11 mouse cellular contexts compared by ENCODE assay signal in genomic region chr15:102942739-102943467, GRCm38 (mm10). TPM values are rescaled to one million over a fixed set of nuclear protein-coding genes. Genes with fewer than 3 reads are reported as not detected.
A peak's percentile ranks its signal among the peaks of the same experiment; 100 is the strongest.
DNase-seq lines count a peak whose midpoint lies in the region; ATAC-seq lines count a peak whose summit lies in the region.
"Had no signal": no experiment of that assay in that cellular context is flagged by ENCODE, and none has a peak within 500 bp of the region (broad histone marks: within the 10 kb centered on the region; RNA-seq: fewer than 3 reads in every experiment).

No protein-coding gene starts in this region.

- H3K4me3 ChIP-seq in hindbrain, embryonic 16.5 days (ENCODE audit: low read length), result peak overlapping the region; percentile 16
- no peak overlapping the region; the same call in 1 of the 2 replicates for H3K4me3 ChIP-seq in stomach, embryonic 15.5 days (replicated peaks)
- H3K4me3 ChIP-seq: erythroblast, embryonic 14.5 days had no signal

- peaks cover 87% of the 10 kb centered on the region for H3K27me3 ChIP-seq in hindbrain, embryonic 16.5 days (replicated peaks; ENCODE audit: control insufficient read depth, insufficient read depth, low read length)
- H3K27me3 ChIP-seq in stomach, embryonic 15.5 days (replicated peaks), result peaks cover 98% of the 10 kb centered on the region

- no peak overlapping the region for H3K9ac ChIP-seq in hindbrain, embryonic 16.5 days (ENCODE audit: low read depth, low read length)
- no peak overlapping the region for H3K9ac ChIP-seq in stomach, embryonic 15.5 days

- under 1% methylated on average over 42 of the region's 53 CpGs for WGBS in hindbrain, embryonic 16.5 days
- WGBS in stomach, embryonic 15.5 days, result under 1% methylated on average over 53 of the region's 53 CpGs

- no peaks in the 10 kb centered on the region for H3K36me3 ChIP-seq in hindbrain, embryonic 16.5 days (ENCODE audit: control insufficient read depth, insufficient read depth, low read length)
- H3K36me3 ChIP-seq in stomach, embryonic 15.5 days, result no peaks in the 10 kb centered on the region

- peaks cover 3% of the 10 kb centered on the region; the same call in 1 of the 2 replicates for H3K4me1 ChIP-seq in hindbrain, embryonic 16.5 days (ENCODE audit: control insufficient read depth, insufficient read depth, low read depth, low read length)
- no peaks in the 10 kb centered on the region for H3K4me1 ChIP-seq in stomach, embryonic 15.5 days

- no peak for ATAC-seq in hindbrain, embryonic 16.5 days
- ATAC-seq in stomach, embryonic 15.5 days (ENCODE audit: insufficient read depth, low FRiP score, low read depth), result no peak

- no peaks in the 10 kb centered on the region for H3K9me3 ChIP-seq in hindbrain, embryonic 16.5 days (ENCODE audit: control insufficient read depth, low read length)
- H3K9me3 ChIP-seq in stomach, embryonic 15.5 days, result no peaks in the 10 kb centered on the region

- peak; percentile 13 for DNase-seq in adrenal gland, adult 2 months
- DNase-seq in adrenal gland, postnatal 4 days (ENCODE audit: low spot score in 2 of 2), result no peak
- peak; percentile 40 for DNase-seq in lung, postnatal 10 days
- DNase-seq in lung, postnatal 14 days, result no peak
- no peak for DNase-seq in layer of hippocampus, adult 11-12 months (ENCODE audit: low spot score)
- no peak for DNase-seq in urinary bladder, postnatal 10 days (ENCODE audit: low spot score)
- DNase-seq: thymus, postnatal 36 days had no signal

- peak overlapping the region; percentile 36 for H3K4me2 ChIP-seq in hindbrain, embryonic 16.5 days (ENCODE audit: low read length)
- peak overlapping the region; percentile 13; the same call in 1 of the 2 replicates for H3K4me2 ChIP-seq in stomach, embryonic 15.5 days

- H3K27ac ChIP-seq in hindbrain, embryonic 16.5 days (ENCODE audit: low read depth, low read length), result no peak overlapping the region
- H3K27ac ChIP-seq in stomach, embryonic 15.5 days, result no peak overlapping the region
- H3K27ac ChIP-seq: macrophage had no signal

RNA-seq across cellular contexts. Expression of gene Hoxc12, which starts 6.3 kb away (rescaled TPM):
- not detected for total RNA-seq in adrenal gland, adult 2 months (2021)
- polyA plus RNA-seq in adrenal gland, adult 2 months (2012; rRNA removed), result not detected in 2 replicates
- total RNA-seq in adrenal gland, postnatal 4 days (2021), result not detected
- not detected in 2 replicates for polyA plus RNA-seq in hindbrain, embryonic 16.5 days (2015; fragmentation: Nextera tagmentation; extraction: Ambion mirVana)
- polyA plus RNA-seq in stomach, embryonic 15.5 days (2015; fragmentation: Nextera tagmentation; extraction: Ambion mirVana), result not detected in 2 replicates
- polyA plus RNA-seq: erythroblast, embryonic 14.5 days; macrophage had no signal

RNA-seq across cellular contexts. Expression of gene Hoxc11, which starts 11.3 kb away (rescaled TPM):
- total RNA-seq in adrenal gland, adult 2 months (2021), result not detected
- not detected in 2 replicates for polyA plus RNA-seq in adrenal gland, adult 2 months (2012; rRNA removed)
- under 1 TPM in 1 of 2 experiments, not detected in 1; 0.20 TPM for total RNA-seq in adrenal gland, postnatal 4 days (2021)
- polyA plus RNA-seq in hindbrain, embryonic 16.5 days (2015; fragmentation: Nextera tagmentation; extraction: Ambion mirVana), result not detected in 2 replicates
- polyA plus RNA-seq in stomach, embryonic 15.5 days (2015; fragmentation: Nextera tagmentation; extraction: Ambion mirVana), result 0.14 TPM in 1 of 2 replicates, not detected in the other
- polyA plus RNA-seq: erythroblast, embryonic 14.5 days; macrophage had no signal

RNA-seq across cellular contexts. Expression of gene Hoxc13, which starts 22.0 kb away (rescaled TPM):
- not detected for total RNA-seq in adrenal gland, adult 2 months (2021)
- not detected in 2 replicates for polyA plus RNA-seq in adrenal gland, adult 2 months (2012; rRNA removed)
- not detected for total RNA-seq in adrenal gland, postnatal 4 days (2021)
- not detected in 2 replicates for polyA plus RNA-seq in hindbrain, embryonic 16.5 days (2015; fragmentation: Nextera tagmentation; extraction: Ambion mirVana)
- not detected in 2 replicates for polyA plus RNA-seq in stomach, embryonic 15.5 days (2015; fragmentation: Nextera tagmentation; extraction: Ambion mirVana)
- polyA plus RNA-seq: erythroblast, embryonic 14.5 days; macrophage had no signal

RNA-seq across cellular contexts. Expression of gene Hoxc10, which starts 23.7 kb away (rescaled TPM):
- total RNA-seq in adrenal gland, adult 2 months (2021), result under 1 TPM; 0.31 to 0.43 TPM
- polyA plus RNA-seq in adrenal gland, adult 2 months (2012; rRNA removed), result 0.10 TPM in 1 of 2 replicates, not detected in the other
- total RNA-seq in adrenal gland, postnatal 4 days (2021), result 1 to 10 TPM; 1.2 to 5.6 TPM
- polyA plus RNA-seq in hindbrain, embryonic 16.5 days (2015; fragmentation: Nextera tagmentation; extraction: Ambion mirVana), result not detected in 2 replicates
- 0.10 and 0.31 TPM in 2 replicates for polyA plus RNA-seq in stomach, embryonic 15.5 days (2015; fragmentation: Nextera tagmentation; extraction: Ambion mirVana)
- polyA plus RNA-seq: erythroblast, embryonic 14.5 days; macrophage had no signal

RNA-seq across cellular contexts. Expression of gene Hoxc5, which starts 24.3 kb away (rescaled TPM):
- 10 to 100 TPM in 1 of 2 experiments, 1 to 10 TPM in 1; 6.7 to 10.3 TPM for total RNA-seq in adrenal gland, adult 2 months (2021)
- polyA plus RNA-seq in adrenal gland, adult 2 months (2012; rRNA removed), result 7.0 and 7.5 TPM in 2 replicates
- total RNA-seq in adrenal gland, postnatal 4 days (2021), result 1 to 10 TPM; 7.9 to 8.0 TPM
- 19.1 and 20.4 TPM in 2 replicates for polyA plus RNA-seq in hindbrain, embryonic 16.5 days (2015; fragmentation: Nextera tagmentation; extraction: Ambion mirVana)
- 13.6 and 16.2 TPM in 2 replicates for polyA plus RNA-seq in stomach, embryonic 15.5 days (2015; fragmentation: Nextera tagmentation; extraction: Ambion mirVana)
- polyA plus RNA-seq: erythroblast, embryonic 14.5 days; macrophage had no signal

Comparison
In these comparisons a context has a peak if more than half of its experiments do, and no peak if none do; other contexts are left out.
1. DNase-seq: peak in adrenal gland, adult 2 months (single experiment) and lung, postnatal 10 days (single experiment); none in adrenal gland, postnatal 4 days (0 of 2), lung, postnatal 14 days (single experiment), layer of hippocampus, adult 11-12 months (single experiment) and urinary bladder, postnatal 10 days (single experiment).